Mouse (Mus musculus) lung, postnatal 25 days (tissue): Measurements from ENCODE around the gene Ppp1r13b.

ENCODE experiments used
- DNase-seq: peaks from one replicate; pipeline ENCODE4 v3.0.0; 2022; ENCODE audit warnings: low spot score

The Ppp1r13b gene

GRCm38 (mm10) chr12:111791474-111792104, 116.3 kb downstream of the Ppp1r13b start:
- no peak for DNase-seq

- DNase-seq, result no peak
Measured at GRCm38 (mm10) chr12:111790631-111791030, 117.3 kb downstream of the Ppp1r13b start.

GRCm38 (mm10) chr12:111790090-111790489, 117.8 kb downstream of the Ppp1r13b start:
- DNase-seq, result no peak

- DNase-seq, result no peak
Measured at GRCm38 (mm10) chr12:111787015-111787414, 120.9 kb downstream of the Ppp1r13b start.

DNA sequence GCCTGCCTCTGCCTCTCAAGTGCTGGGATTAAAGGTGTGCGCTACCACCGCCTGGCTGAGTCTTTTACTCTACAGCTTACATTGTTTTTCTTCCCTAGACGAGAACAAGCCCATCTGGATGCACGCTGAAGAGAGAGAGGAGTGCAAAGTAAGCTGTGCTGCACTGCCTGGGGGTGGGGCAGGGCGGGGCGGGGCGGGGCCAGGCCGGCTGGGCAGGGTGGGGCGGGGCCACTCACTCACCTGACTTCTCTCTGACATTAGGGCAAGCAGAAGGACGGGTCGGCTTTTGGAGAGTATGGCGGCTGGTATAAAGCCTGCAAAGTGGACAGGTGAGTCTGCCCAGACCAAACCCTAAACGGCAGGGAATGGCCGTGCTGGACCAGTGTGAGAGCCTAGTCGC, 122.7 kb downstream of the Ppp1r13b start:
- no peak for DNase-seq

GRCm38 (mm10) chr12:111779544-111779943, 128.4 kb downstream of the Ppp1r13b start:
- no peak for DNase-seq
